Comparison of ENCODE assay signal across 17 mouse cellular contexts in genomic region chr2:165494495-165494894, GRCm38 (mm10). TPM values are rescaled to one million over a fixed set of nuclear protein-coding genes. Genes with fewer than 3 reads are reported as not detected.
A peak's percentile ranks its signal among the peaks of the same experiment; 100 is the strongest.
DNase-seq lines count a peak whose midpoint lies in the region; ATAC-seq and TF ChIP-seq lines count a peak whose summit lies in the region.
"Had no signal": no experiment of that assay in that cellular context is flagged by ENCODE, and none has a peak within 500 bp of the region (broad histone marks: within the 10 kb centered on the region; RNA-seq: fewer than 3 reads in every experiment).

No protein-coding gene starts in this region.

- WGBS in forebrain, embryonic 10.5 days: 62% methylated on average over 2 of the region's 2 CpGs
- WGBS in hindbrain, embryonic 12.5 days: 35% methylated on average over 2 of the region's 2 CpGs
- 47% methylated on average over 2 of the region's 2 CpGs for whole genome bisulfite sequencing in midbrain, embryonic 14.5 days
- 42% methylated on average over 2 of the region's 2 CpGs for WGBS in lung, adult 2 months

- TF ChIP-seq CTCF in lung, adult 2 months (IDR thresholded peaks at IDR 0.05; ENCODE audit: insufficient read depth, low read length): no peak

- TF ChIP-seq POLR2A in lung, adult 2 months (IDR thresholded peaks at IDR 0.05; ENCODE audit: borderline replicate concordance, extremely low read depth, low read depth, low read length): no peak

- peak overlapping the region; percentile 91 for H3K27ac ChIP-seq in forebrain, embryonic 10.5 days
- peak overlapping the region; percentile 90 for H3K27ac ChIP-seq in hindbrain, embryonic 12.5 days
- peak overlapping the region; percentile 87 for H3K27ac ChIP-seq in midbrain, embryonic 14.5 days (replicated peaks; ENCODE audit: low read depth, low read length)
- H3K27ac ChIP-seq: heart, adult 2 months; limb, embryonic 12.5 days; liver, embryonic 15.5 days; macrophage had no signal

- no peaks in the 10 kb centered on the region for H3K9me3 ChIP-seq in forebrain, embryonic 10.5 days
- H3K9me3 ChIP-seq in hindbrain, embryonic 12.5 days (replicated peaks): no peaks in the 10 kb centered on the region
- H3K9me3 ChIP-seq in midbrain, embryonic 14.5 days (ENCODE audit: control insufficient read depth, low read length): no peaks in the 10 kb centered on the region
- H3K9me3 ChIP-seq: limb, embryonic 12.5 days; liver, embryonic 15.5 days had no signal

- H3K4me1 ChIP-seq in forebrain, embryonic 10.5 days: peaks cover 39% of the 10 kb centered on the region
- H3K4me1 ChIP-seq in hindbrain, embryonic 12.5 days: peaks cover 20% of the 10 kb centered on the region
- peaks cover 19% of the 10 kb centered on the region for H3K4me1 ChIP-seq in midbrain, embryonic 14.5 days (ENCODE audit: control insufficient read depth, insufficient read depth, low read length)
- peaks cover 3% of the 10 kb centered on the region for H3K4me1 ChIP-seq in lung, adult 2 months (ENCODE audit: control insufficient read depth, insufficient read depth, low read length)

- H3K4me2 ChIP-seq in hindbrain, embryonic 12.5 days (replicated peaks): peak overlapping the region; percentile 82; the same call in 1 of the 2 replicates
- H3K4me2 ChIP-seq in midbrain, embryonic 14.5 days (ENCODE audit: low read length): no peak overlapping the region; the same call in 1 of the 2 replicates

- peak; percentile 18; the same call in 1 of the 2 replicates for ATAC-seq in hindbrain, embryonic 12.5 days (ENCODE audit: low FRiP score)
- ATAC-seq in midbrain, embryonic 14.5 days (ENCODE audit: low FRiP score, low TSS enrichment): no peak
- ATAC-seq: intestine, embryonic 16.5 days had no signal

- H3K4me3 ChIP-seq in forebrain, embryonic 10.5 days: peak overlapping the region; percentile 82; the same call in 1 of the 2 replicates
- H3K4me3 ChIP-seq in hindbrain, embryonic 12.5 days: no peak overlapping the region
- no peak overlapping the region for H3K4me3 ChIP-seq in midbrain, embryonic 14.5 days (replicated peaks; ENCODE audit: low read depth, low read length)
- no peak overlapping the region for H3K4me3 ChIP-seq in lung, adult 2 months (replicated peaks; ENCODE audit: extremely low read depth, low read depth, low read length)
- H3K4me3 ChIP-seq: liver, embryonic 15.5 days had no signal

- H3K27me3 ChIP-seq in forebrain, embryonic 10.5 days (ENCODE audit: poor library complexity, severe bottlenecking): no peaks in the 10 kb centered on the region
- H3K27me3 ChIP-seq in hindbrain, embryonic 12.5 days: no peaks in the 10 kb centered on the region
- H3K27me3 ChIP-seq in midbrain, embryonic 14.5 days (ENCODE audit: control insufficient read depth, insufficient read depth, low read length): no peaks in the 10 kb centered on the region
- H3K27me3 ChIP-seq: liver, embryonic 15.5 days had no signal

- peaks cover 17% of the 10 kb centered on the region for H3K36me3 ChIP-seq in forebrain, embryonic 10.5 days (replicated peaks)
- H3K36me3 ChIP-seq in hindbrain, embryonic 12.5 days: peaks cover 14% of the 10 kb centered on the region
- H3K36me3 ChIP-seq in midbrain, embryonic 14.5 days (ENCODE audit: control insufficient read depth, insufficient read depth, low read length): peaks cover 14% of the 10 kb centered on the region

- peak; percentile 57 for DNase-seq in A20 (ENCODE audit: low read depth, low spot score)
- DNase-seq in forebrain, embryonic 10.5 days (ENCODE audit: extremely low spot score, low spot score): no peak
- no peak for DNase-seq in midbrain, embryonic 14.5 days
- DNase-seq in natural killer cell, adult 2 months (ENCODE audit: low spot score in 2 of 2): no peak
- DNase-seq in lung, adult 2 months: no peak
- DNase-seq in heart, adult 11 months: no peak
- DNase-seq in adipocyte (ENCODE audit: low spot score): no peak
- DNase-seq: adrenal gland, postnatal 25 days; heart, adult 2 months; heart, postnatal 14 days; kidney, postnatal 36 days; thymus, adult 18-20 months had no signal

- H3K9ac ChIP-seq in hindbrain, embryonic 12.5 days: peak overlapping the region; percentile 38
- H3K9ac ChIP-seq in midbrain, embryonic 14.5 days (replicated peaks; ENCODE audit: low read length): no peak overlapping the region; the same call in 1 of the 2 replicates
- H3K9ac ChIP-seq: limb, embryonic 12.5 days; liver, embryonic 15.5 days had no signal

RNA-seq across cellular contexts. Expression of gene Trp53rka, which starts 1.4 kb away (rescaled TPM):
- polyA plus RNA-seq in forebrain, embryonic 10.5 days (2016; fragmentation: Nextera tagmentation; extraction: Ambion mirVana): 55.3 and 59.3 TPM in 2 replicates
- polyA plus RNA-seq in hindbrain, embryonic 12.5 days (2016; fragmentation: Nextera tagmentation; extraction: Ambion mirVana): 51.3 and 52.3 TPM in 2 replicates
- polyA plus RNA-seq in midbrain, embryonic 14.5 days (2014; fragmentation: Nextera tagmentation; extraction: Ambion mirVana): 42.8 and 44.9 TPM in 2 replicates
- 21.5 and 22.2 TPM in 2 replicates for polyA plus RNA-seq in lung, adult 2 months (2012; rRNA removed)

RNA-seq across cellular contexts. Expression of gene Slc2a10, which starts 9.1 kb away (rescaled TPM):
- polyA plus RNA-seq in forebrain, embryonic 10.5 days (2016; fragmentation: Nextera tagmentation; extraction: Ambion mirVana): 4.6 and 5.9 TPM in 2 replicates
- 6.9 and 7.1 TPM in 2 replicates for polyA plus RNA-seq in hindbrain, embryonic 12.5 days (2016; fragmentation: Nextera tagmentation; extraction: Ambion mirVana)
- 0.94 and 1.8 TPM in 2 replicates for polyA plus RNA-seq in midbrain, embryonic 14.5 days (2014; fragmentation: Nextera tagmentation; extraction: Ambion mirVana)
- polyA plus RNA-seq in lung, adult 2 months (2012; rRNA removed): 8.9 and 10.1 TPM in 2 replicates
- polyA plus RNA-seq: macrophage had no signal

RNA-seq across cellular contexts. Expression of gene Slc13a3, which starts 21.5 kb away (rescaled TPM):
- 0.69 and 0.77 TPM in 2 replicates for polyA plus RNA-seq in forebrain, embryonic 10.5 days (2016; fragmentation: Nextera tagmentation; extraction: Ambion mirVana)
- polyA plus RNA-seq in hindbrain, embryonic 12.5 days (2016; fragmentation: Nextera tagmentation; extraction: Ambion mirVana): 0.55 and 1.2 TPM in 2 replicates
- 3.9 and 5.5 TPM in 2 replicates for polyA plus RNA-seq in midbrain, embryonic 14.5 days (2014; fragmentation: Nextera tagmentation; extraction: Ambion mirVana)
- polyA plus RNA-seq in lung, adult 2 months (2012; rRNA removed): 3.1 and 3.4 TPM in 2 replicates
- polyA plus RNA-seq: limb, embryonic 12.5 days had no signal
